Mouse (Mus musculus) embryonic stem cell, embryonic (primary cell): ENCODE results near the gene Olfr766-ps1.
"Not testable (repeated sequence)": the region's sequence is repeated elsewhere in the genome, so short reads cannot be mapped to it uniquely, and the experiment has no call there.

Source experiments
- CTCF ChIA-PET, 4 experiments: fragments of 300-600 bp in 2 of 4; fragments of 350-600 bp in 2 of 4; sonication (Branson Sonifier 250); formaldehyde crosslinking; loops; one replicate each; lab custom pipeline; 2022; ENCODE audit warnings: inconsistent platforms in 2 of 4; lab: Charles Lee
- POLR2A ChIA-PET, 4 experiments: fragments of 300-600 bp in 2 of 4; fragments of 350-600 bp in 2 of 4; sonication (Branson Sonifier 250); formaldehyde crosslinking; loops; one replicate each; lab custom pipeline; 2022; ENCODE audit warnings: antibody characterized with exemption in 4 of 4, inconsistent platforms in 1 of 4; lab: Charles Lee

The Olfr766-ps1 gene

DNA sequence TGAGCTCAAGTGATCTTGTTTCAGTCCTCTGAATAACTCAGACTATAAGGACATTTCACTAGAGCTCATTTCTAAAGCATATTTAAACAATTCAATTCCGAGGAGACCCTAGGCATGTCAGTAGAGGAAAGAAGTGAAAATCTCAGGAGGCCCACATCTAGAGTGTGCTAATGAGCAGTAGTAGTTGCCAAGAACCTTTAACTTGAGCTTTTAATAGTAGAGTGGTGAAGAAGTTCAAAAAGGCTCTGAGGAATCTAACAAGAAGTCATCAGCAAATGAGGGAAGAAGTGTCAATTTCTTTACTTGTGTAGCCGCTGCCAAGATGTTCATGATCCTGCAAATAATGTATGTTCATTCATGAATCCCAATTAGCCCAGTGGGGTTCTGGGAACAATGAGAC lies at the start of gene Olfr766-ps1:
Gene Olfr766-ps1, minus strand, starts transcription at position 101 of the 400 bp plus-strand sequence.
- CTCF ChIA-PET: no interaction called here
- POLR2A ChIA-PET: no interaction called here

DNA sequence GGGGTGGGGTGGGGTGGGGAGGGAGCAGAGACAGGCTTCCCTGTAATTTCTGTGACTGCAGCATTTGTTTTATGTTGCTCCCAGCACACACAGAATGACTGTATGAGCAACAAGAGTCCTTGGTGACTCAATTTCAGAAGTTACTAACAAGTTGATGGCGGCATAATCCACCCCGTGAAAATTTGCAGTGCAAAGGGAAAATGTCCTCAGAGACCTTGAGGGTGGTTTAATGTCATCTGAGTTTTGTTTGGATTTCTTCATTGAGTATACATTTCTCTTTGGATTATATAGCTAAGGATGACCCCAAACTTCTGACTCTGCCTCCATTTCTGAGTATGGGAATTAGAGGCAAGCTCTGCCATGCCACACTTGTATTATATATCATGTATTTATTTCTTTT lies 49.0 kb upstream of the Olfr766-ps1 start, which contains the start of gene Olfr769:
Gene Olfr769, minus strand, starts transcription at position 101 of the 400 bp plus-strand sequence.
- POLR2A ChIA-PET: no interaction called here

DNA sequence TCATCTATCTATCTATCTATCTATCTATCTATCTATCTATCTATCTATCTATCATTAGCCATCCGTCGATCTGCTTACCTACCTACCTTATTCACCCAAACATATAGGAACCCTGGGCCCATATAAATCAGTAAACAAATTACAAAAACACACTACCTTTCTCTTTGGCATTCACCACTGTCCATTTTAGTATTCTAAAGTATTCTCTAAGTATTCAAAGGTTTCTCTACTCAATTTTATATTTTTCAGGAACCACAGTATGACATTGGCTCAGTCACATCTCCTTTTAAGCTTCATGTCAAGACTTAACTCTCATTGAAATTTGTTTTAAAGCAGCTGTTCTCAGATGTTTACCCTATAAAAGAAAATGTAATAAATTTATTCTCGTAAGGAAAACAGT lies 46.4 kb upstream of the Olfr766-ps1 start:
- ChIA-PET CTCF (no interaction called here), POLR2A (no interaction called here)

More for the DNA sequence above, 49.0 kb upstream of the Olfr766-ps1 start, which contains the start of gene Olfr769:
- CTCF ChIA-PET: no interaction called here

DNA sequence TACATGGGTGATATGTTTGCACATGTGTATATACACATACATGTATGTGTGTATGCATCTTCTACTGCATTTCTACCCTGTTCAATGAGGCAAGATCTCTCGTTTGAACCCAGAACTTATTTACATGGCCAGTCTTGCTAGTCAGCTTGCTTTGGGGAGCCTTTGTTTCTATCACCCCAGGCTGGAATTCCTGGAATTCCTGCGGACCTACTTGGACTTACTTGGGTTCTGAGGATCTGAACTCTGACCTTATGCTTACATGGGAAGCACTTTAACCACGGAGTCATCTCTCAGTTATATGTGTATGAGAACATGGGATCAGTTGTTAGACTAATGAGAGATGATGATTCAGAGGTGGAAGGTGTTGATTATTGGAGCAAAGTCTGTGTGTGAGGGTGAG lies 32.5 kb upstream of the Olfr766-ps1 start:
- ChIA-PET CTCF (no interaction called here), POLR2A (no interaction called here)

DNA sequence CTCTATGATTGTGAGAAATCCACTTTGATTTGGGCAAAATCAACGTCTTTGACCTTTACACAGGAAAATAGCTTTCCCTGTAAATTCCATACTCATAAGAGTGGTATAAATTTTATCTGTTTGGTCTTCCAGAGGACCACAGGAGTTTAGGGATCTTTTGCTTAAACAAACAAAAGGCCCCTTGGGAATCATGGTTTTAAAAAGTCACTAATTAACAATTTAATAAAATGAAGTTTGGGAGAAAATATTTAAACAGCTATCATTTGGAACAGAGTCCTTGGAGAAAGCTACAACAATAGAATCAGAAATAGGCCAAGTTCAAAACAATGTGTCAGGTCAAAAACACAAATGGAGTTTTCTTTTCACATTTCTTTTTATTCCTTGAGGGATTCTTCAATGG lies 30.5 kb upstream of the Olfr766-ps1 start, which contains the start of gene Olfr768:
Gene Olfr768, minus strand, starts transcription at position 101 of the 400 bp plus-strand sequence.
- POLR2A ChIA-PET: no interaction called here
- CTCF ChIA-PET: no interaction called here

DNA sequence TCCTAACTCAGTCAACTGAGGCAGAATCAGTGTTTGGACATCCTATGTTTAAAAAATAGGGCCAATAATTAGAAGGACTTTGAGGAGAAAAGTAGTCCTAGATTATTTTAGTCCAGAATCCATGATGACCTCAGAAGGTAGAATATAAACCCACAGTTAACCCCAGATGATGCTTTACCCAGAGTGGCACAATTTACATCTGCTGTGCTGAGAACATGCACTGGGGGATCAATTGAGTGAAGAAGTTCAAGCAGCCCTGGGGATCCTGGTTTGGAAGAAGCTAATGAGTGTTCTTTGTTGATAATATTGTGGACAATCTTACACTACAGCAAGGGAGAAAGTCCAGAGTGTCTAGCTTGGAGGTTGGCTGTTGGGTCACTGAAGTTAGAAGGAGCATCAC lies 14.0 kb upstream of the Olfr766-ps1 start, which contains the start of gene Olfr767:
Gene Olfr767, minus strand, starts transcription at position 101 of the 400 bp plus-strand sequence.
- POLR2A ChIA-PET, CTCF ChIA-PET: not testable (repeated sequence)

DNA sequence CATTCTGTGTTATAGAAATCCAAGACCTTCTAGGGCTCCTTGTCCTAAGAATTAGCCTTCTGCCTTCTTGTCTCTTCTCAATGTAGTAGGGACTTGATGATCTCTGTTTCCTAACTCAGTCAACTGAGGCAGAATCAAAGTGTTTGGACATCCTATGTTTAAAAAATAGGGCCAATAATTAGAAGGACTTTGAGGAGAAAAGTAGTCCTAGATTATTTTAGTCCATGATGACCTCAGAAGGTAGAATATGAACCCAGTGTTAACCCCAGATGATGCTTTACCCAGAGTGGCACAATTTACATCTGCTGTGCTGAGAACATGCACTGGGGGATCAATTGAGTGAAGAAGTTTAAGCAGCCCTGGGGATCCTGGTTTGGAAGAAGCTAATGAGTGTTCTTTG lies 18.9 kb downstream of the Olfr766-ps1 start, which contains the start of gene Olfr765:
Gene Olfr765, minus strand, starts transcription at position 101 of the 400 bp plus-strand sequence.
- POLR2A ChIA-PET, CTCF ChIA-PET: not testable (repeated sequence)

DNA sequence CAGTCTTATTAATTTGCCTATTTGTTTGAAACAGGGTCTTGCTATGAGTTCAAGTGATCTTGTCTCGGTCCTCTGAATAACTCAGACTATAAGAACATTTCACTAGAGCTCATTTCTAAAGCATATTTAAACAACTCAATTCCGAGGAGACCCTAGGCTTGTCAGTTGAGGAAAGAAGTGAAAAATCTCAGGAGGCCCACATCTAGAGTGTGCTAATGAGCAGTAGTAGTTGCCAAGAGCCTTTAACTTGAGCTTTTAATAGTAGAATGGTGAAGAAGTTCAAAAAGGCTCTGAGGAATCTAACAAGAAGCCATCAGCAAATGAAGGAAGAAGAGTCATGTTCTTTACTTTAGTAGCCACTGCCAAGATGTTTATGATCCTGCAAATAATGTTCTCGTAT lies 29.0 kb downstream of the Olfr766-ps1 start, which contains the start of gene Olfr764-ps1:
Gene Olfr764-ps1, minus strand, starts transcription at position 101 of the 400 bp plus-strand sequence.
- ChIA-PET CTCF (no interaction called here), POLR2A (no interaction called here)

DNA sequence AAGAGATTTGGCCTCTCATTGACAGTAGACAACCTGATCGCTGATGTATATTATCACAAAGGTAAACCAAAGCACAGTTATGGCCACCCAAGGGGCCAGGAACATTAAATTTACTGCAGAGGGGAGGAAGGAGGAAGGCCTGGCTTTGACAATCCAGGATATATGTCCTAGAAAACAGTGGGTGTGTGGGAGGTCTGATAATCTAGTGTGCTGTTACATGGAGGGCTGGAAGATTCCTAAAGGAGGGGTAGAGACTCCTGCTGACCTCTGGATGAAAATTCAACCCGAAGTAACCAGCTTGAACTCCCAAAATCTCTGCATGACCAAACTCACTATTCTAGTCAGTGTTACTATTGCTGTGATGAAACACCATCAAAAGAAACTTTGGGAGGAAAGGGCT lies 40.4 kb downstream of the Olfr766-ps1 start:
- ChIA-PET POLR2A (no interaction called here), CTCF (no interaction called here)

DNA sequence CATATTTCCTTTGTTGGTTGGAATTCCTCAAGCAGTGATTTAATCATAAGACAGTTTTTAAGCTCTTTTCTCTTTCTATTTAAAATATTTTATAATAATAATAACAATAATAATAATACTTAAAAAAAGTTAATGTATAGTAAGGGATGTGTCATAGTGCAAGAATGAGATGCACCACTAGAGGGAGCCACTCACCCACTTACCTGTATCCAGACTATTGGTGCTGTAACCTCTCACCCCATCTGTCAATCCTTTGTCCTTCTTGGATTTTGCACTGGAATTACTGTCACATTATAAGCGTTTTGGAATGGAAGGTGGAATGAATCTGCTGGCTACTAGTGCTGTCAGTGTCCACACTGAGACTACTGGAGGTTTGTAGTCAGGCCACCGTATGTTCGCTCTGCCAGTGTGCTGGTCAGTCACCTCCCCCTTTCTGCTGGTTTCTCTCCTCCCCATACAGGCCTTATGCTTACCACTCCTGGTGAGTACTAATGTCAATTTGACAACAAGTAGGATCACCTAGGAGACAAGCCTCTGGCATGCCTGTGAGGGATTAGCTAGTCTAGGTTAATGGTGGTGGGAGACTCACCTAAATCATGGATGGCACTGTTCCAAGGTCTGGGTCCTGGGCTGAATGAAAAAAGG lies 42.6 kb downstream of the Olfr766-ps1 start:
- CTCF ChIA-PET: no interaction called here
- POLR2A ChIA-PET: interaction anchor here in 1 of 4 experiments (0.6 kb wide), 1 partner anchor 78 kb away, joined by 5 read pairs; no protein-coding TSS in a partner anchor

DNA sequence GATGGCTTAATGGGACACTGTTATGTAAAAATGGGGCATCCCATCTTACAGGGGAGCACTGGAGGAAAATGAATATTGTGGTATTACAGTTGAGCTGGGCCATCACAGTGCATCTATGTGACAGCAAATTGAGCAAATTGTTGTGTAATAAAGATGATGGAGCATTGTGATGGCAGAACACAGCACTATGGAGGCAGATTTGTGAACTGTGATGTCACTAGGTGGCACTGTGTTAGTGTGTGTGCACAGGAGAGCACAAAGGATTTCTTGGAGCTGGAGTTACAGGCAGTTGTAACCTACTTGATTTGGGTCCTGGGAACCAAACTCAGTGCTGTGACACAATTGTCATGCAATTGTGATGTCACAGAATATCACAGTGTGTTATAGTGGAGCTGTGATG lies 45.5 kb downstream of the Olfr766-ps1 start:
- ChIA-PET CTCF (interaction anchor here in 2 of 4 experiments (0.5 to 0.7 kb wide), 2 partner anchors 147 to 1070 kb away, joined by 3 read pairs; no protein-coding TSS in a partner anchor), POLR2A (no interaction called here)

DNA sequence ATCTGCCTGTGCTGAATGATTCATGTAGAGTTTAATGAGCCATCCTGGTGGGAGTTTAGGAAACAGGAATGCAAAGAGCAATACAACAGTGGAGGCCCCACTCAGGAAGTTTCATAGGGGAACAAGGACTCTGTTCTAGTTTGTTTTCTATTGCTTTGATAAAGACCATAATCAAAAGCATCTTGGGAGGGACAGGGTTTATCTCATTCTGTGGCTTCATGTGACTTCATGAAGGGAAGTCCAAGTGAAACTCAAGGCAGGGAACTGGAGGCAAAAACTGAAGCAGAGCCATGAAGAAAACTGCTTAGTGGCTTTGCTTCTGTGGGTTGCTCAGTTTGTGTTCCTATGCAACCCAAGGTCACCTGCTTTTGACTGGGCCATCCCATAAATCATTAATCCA lies 54.3 kb downstream of the Olfr766-ps1 start:
- CTCF ChIA-PET: no interaction called here
- POLR2A ChIA-PET: no interaction called here
